Mouse (Mus musculus) 3T3-L1 (cell line): ENCODE data around the gene Kcnip2.
A peak's percentile ranks its signal among the peaks of the same experiment; 100 is the strongest.

Experiments
- DNase-seq: peaks from one replicate; pipeline ENCODE4 v3.0.0-alpha.2; 2015; ENCODE audit warnings: low read depth, low spot score

Kcnip2 gene

GRCm38 (mm10) chr19:45781676-45782075 is 34.2 kb downstream of the Kcnip2 start:
- peak; percentile 58 for DNase-seq

GRCm38 (mm10) chr19:45780350-45780915 is 35.4 kb downstream of the Kcnip2 start:
- no peak for DNase-seq

- no peak for DNase-seq
Measured at GRCm38 (mm10) chr19:45775486-45775885, 40.4 kb downstream of the Kcnip2 start.

- no peak for DNase-seq
Measured at GRCm38 (mm10) chr19:45771501-45771900, 44.4 kb downstream of the Kcnip2 start.

- no peak for DNase-seq
Measured at GRCm38 (mm10) chr19:45760810-45761209, 55.1 kb downstream of the Kcnip2 start.

GRCm38 (mm10) chr19:45758671-45759070 is 57.2 kb downstream of the Kcnip2 start:
- DNase-seq: no peak

- DNase-seq: no peak
Measured at GRCm38 (mm10) chr19:45753551-45753950, 62.3 kb downstream of the Kcnip2 start.

- DNase-seq: peak; percentile 17
Measured at GRCm38 (mm10) chr19:45751881-45752280, 64.0 kb downstream of the Kcnip2 start.

GRCm38 (mm10) chr19:45749243-45750043 is 66.4 kb downstream of the Kcnip2 start, which contains the start of gene Npm3:
Gene Npm3, minus strand, starts transcription at chr19:45749591.
- peak; percentile 89 for DNase-seq

GRCm38 (mm10) chr19:45748691-45749242 is 67.1 kb downstream of the Kcnip2 start:
- peak; percentile 51 for DNase-seq

GRCm38 (mm10) chr19:45748206-45748605 is 67.7 kb downstream of the Kcnip2 start:
- DNase-seq: no peak

- DNase-seq: peak; percentile 97
Measured at GRCm38 (mm10) chr19:45747028-45747867, 68.6 kb downstream of the Kcnip2 start.

- DNase-seq: peak; percentile 88
Measured at GRCm38 (mm10) chr19:45746153-45747020, 69.5 kb downstream of the Kcnip2 start.

- DNase-seq: no peak
Measured at GRCm38 (mm10) chr19:45745344-45746152, 70.3 kb downstream of the Kcnip2 start.

- DNase-seq: no peak
Measured at GRCm38 (mm10) chr19:45743619-45744018, 72.2 kb downstream of the Kcnip2 start.

- DNase-seq: no peak
Measured at GRCm38 (mm10) chr19:45742984-45743575, 72.8 kb downstream of the Kcnip2 start.

- DNase-seq: no peak
Measured at GRCm38 (mm10) chr19:45742218-45742983, 73.5 kb downstream of the Kcnip2 start, which contains the start of gene Fgf8. Gene Fgf8, minus strand, starts transcription at chr19:45742915.
